Mouse (Mus musculus) heart, embryonic 13.5 days (tissue): ENCODE data around the gene Magoh. TPM values are rescaled to one million over a fixed set of nuclear protein-coding genes. Genes with fewer than 3 reads are reported as not detected.

Source experiments
- ATAC-seq: fragments of 200-750 bp; cut with Nextera tagmentation; 2 replicates; pipeline ENCODE4 v1.8.0; 2017; ENCODE audit warnings: moderate TSS enrichment; ENCODE audit not compliant: insufficient number of reproducible peaks, low FRiP score, low TSS enrichment; ENCODE audit errors: extremely low read depth
- H3K27ac ChIP-seq: fragments of 300-500 bp; sonication (generic); replicated peaks from 2 replicates; pipeline ENCODE4 v1.5.1; 2015; ENCODE audit warnings: moderate library complexity, mild to moderate bottlenecking, inconsistent platforms
- H3K27me3 ChIP-seq: fragments of 300-500 bp; sonication (generic); replicated peaks from 2 replicates; pipeline ENCODE4 v1.6.1; 2015; ENCODE audit warnings: mild to moderate bottlenecking, inconsistent platforms
- H3K36me3 ChIP-seq: fragments of 300-500 bp; sonication (generic); 2 replicates; pipeline ENCODE4 v1.6.1; 2015; ENCODE audit warnings: mild to moderate bottlenecking, inconsistent platforms
- H3K4me1 ChIP-seq: fragments of 300-500 bp; sonication (generic); 2 replicates; pipeline ENCODE4 v1.6.1; 2015; ENCODE audit warnings: inconsistent platforms
- H3K4me2 ChIP-seq: fragments of 300-500 bp; sonication (generic); 2 replicates; pipeline ENCODE4 v1.6.1; 2015; ENCODE audit warnings: inconsistent platforms, mild to moderate bottlenecking, moderate library complexity
- H3K4me3 ChIP-seq: fragments of 300-500 bp; sonication (generic); 2 replicates; pipeline ENCODE4 v1.5.1; 2015; ENCODE audit warnings: moderate library complexity, mild to moderate bottlenecking, inconsistent platforms
- H3K9ac ChIP-seq: fragments of 300-500 bp; sonication (generic); 2 replicates; pipeline ENCODE4 v1.6.1; 2015; ENCODE audit warnings: inconsistent platforms, mild to moderate bottlenecking, moderate library complexity
- H3K9me3 ChIP-seq: fragments of 300-500 bp; sonication (generic); 2 replicates; pipeline ENCODE4 v1.6.1; 2016; ENCODE audit warnings: inconsistent platforms
- WGBS: fragments of 180-500 bp; shearing (Covaris S2); methylation state at CpG from one replicate; pipeline ENCODE4 v1.1.7; 2015; ENCODE audit warnings: mixed read lengths; 5-methylcytosine and 5-hydroxymethylcytosine counted together
- polyA plus RNA-seq: library from polyadenylated mRNA; unstranded; fragments of >200 nt; fragmentation: Nextera tagmentation; extraction: Ambion mirVana; gene quantifications from 2 replicates; pipeline ENCODE4 v1.2.1, GENCODE M21; 2015

Gene Magoh
- polyA plus RNA-seq, 1 experiment from 2014 or later: 94.1 TPM

DNA sequence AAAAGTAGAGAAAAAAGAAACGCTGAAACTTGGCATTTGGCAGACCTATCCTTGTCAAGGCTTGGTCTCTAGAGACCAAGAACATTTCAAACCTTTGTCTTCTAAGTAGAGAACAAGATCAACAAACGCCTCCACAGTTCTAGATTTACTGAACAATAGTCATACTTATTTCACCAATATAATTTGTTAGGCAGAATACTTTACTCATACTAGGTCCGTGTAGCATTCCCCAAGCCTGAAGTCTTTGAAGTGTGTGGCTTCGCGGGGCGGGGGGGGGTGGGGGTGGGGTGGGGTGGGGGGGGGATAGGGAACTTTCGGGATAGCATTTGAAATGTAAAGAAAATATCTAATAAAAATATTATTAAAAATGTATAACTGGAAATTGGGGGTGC is 44.2 kb downstream of the Magoh start:
- WGBS: 51% methylated on average over 7 of the region's 7 CpGs
- Histone ChIP-seq H3K27me3 (0 out of 2 replicates have a peak, but pooled peaks cover 3% of the 10 kb centered on the region), H3K36me3 (peaks cover 9% of the 10 kb centered on the region; the same call in 1 of the 2 replicates), H3K4me1 (peaks cover 32% of the 10 kb centered on the region), H3K4me2 (peak overlapping the region; percentile 88), H3K9ac (peak overlapping the region; percentile 94; the same call in 1 of the 2 replicates), H3K27ac (peak overlapping the region; percentile 77; the same call in 1 of the 2 replicates), H3K9me3 (no peaks in the 10 kb centered on the region), H3K4me3 (peak overlapping the region; percentile 88)
- ATAC-seq: no peak

DNA sequence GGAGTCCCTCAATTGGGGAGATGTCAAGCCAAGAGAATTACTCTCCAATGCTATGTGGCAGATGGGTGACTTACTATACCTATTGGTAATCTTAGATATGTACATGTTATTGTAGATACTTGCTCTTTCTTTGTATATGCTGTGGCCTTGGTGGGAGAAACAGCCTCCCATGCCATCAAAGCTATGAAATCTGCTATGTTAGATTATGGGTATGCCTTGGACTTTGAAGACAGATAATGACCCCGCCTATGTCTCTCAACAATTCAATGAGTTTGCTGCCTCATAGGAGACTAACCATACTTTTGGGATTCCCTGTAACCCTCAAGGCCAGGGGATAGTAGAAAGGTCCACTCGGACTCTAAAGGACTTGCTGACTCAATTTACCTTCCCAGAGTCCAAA is 48.7 kb downstream of the Magoh start:
- H3K4me2 ChIP-seq: no peak overlapping the region
- no peak overlapping the region for H3K9ac ChIP-seq
- no peak overlapping the region for H3K27ac ChIP-seq
- H3K27me3 ChIP-seq: peaks cover 7% of the 10 kb centered on the region; the same call in 1 of the 2 replicates
- no peaks in the 10 kb centered on the region for H3K9me3 ChIP-seq
- no peaks in the 10 kb centered on the region for H3K4me1 ChIP-seq
- no peak for ATAC-seq
- H3K36me3 ChIP-seq: no peaks in the 10 kb centered on the region
- 71% methylated on average over 2 of the region's 2 CpGs for WGBS
- H3K4me3 ChIP-seq: no peak overlapping the region

DNA sequence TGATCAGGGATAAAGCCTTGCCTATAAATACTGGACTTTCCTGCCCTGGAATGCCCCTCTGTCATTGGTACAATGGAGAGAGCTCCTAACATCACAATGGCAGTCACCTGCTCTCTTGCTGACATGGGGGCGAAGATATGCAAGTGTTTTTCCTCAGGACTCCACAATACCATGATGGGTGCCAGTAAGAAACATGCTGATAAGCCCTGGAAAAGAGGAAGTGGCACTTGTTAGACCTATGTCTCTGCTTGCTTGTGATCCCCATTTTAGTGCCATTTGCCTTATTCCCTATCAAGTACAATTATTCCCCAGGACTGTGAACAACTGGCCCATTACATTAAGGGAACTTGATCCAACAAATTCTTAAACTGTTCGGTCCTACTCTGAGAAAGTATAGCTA is 49.2 kb downstream of the Magoh start:
- Histone ChIP-seq H3K4me2 (no peak overlapping the region), H3K36me3 (no peaks in the 10 kb centered on the region), H3K27me3 (peaks cover 7% of the 10 kb centered on the region; the same call in 1 of the 2 replicates), H3K9me3 (no peaks in the 10 kb centered on the region), H3K4me3 (no peak overlapping the region), H3K27ac (no peak overlapping the region), H3K4me1 (no peaks in the 10 kb centered on the region), H3K9ac (no peak overlapping the region)
- 61% methylated on average over 2 of the region's 2 CpGs for WGBS
- ATAC-seq: no peak

DNA sequence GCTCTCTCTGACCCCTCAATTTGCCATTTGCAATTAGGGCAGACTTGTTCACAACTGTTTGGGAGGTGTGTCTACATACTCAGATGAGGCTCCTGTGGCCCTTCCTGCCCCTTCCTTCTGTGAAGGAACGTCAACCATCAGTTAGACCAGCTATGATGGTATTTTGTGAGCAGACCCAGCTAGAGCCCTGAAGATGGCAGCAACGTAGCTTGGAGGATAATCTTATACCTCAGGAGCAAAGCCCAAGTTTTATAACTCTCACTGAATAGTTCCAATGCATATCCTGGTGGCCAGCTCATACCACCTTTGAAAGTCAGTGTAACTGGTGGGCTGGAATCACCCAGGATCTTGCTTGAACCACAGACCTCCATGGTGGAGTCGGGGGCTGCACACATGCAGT is 51.9 kb downstream of the Magoh start:
- H3K4me1 ChIP-seq: no peaks in the 10 kb centered on the region
- H3K36me3 ChIP-seq: no peaks in the 10 kb centered on the region
- H3K9ac ChIP-seq: no peak overlapping the region
- H3K27ac ChIP-seq: no peak overlapping the region
- WGBS: 65% methylated on average over 3 of the region's 3 CpGs
- peaks cover 4% of the 10 kb centered on the region; the same call in 1 of the 2 replicates for H3K27me3 ChIP-seq
- no peak overlapping the region for H3K4me3 ChIP-seq
- H3K4me2 ChIP-seq: no peak overlapping the region
- ATAC-seq: no peak
- H3K9me3 ChIP-seq: no peaks in the 10 kb centered on the region

DNA sequence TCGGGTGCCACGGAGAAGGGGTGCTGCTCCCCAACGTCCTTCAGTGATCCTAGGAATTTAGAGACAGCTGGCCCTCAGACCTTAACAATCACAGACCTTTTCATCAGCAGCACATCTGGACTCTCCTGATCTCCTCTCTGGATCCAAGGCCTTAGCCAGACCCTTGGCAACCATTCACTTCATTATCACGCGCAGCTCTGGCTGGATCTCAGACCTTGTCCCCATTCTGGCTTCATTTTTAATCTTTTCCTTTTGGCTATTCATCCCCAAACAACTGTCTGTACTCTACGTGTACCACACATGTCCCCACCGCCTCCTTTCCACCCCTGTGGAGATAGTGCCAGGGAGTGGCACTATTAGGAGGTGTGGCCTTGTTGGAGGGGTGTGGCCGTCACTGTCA is 53.7 kb downstream of the Magoh start:
- no peak overlapping the region for H3K9ac ChIP-seq
- no peak overlapping the region for H3K4me2 ChIP-seq
- H3K4me1 ChIP-seq: no peaks in the 10 kb centered on the region
- ATAC-seq: no peak
- no peaks in the 10 kb centered on the region for H3K9me3 ChIP-seq
- peaks cover 4% of the 10 kb centered on the region; the same call in 1 of the 2 replicates for H3K27me3 ChIP-seq
- no peak overlapping the region for H3K27ac ChIP-seq
- no peaks in the 10 kb centered on the region for H3K36me3 ChIP-seq
- H3K4me3 ChIP-seq: no peak overlapping the region
- 78% methylated on average over 8 of the region's 8 CpGs for WGBS

DNA sequence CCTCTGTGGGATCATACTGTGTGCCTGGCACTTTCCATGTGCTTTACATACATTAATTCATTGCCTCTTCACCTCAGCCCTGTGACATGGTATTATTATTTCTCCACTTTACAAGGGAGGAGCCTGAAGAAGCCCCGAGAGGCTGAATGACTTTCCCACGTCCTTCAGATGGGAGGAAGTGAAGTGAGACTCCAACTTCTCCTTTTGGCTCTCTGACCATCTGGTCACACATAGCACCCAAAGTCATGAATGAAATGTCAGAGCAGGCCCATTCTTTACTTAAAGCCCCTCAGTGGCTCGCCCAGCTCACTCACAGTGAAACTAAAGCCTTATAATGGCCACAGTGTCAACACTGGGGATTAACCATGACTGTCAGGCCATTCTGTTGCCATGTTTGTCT is 55.7 kb downstream of the Magoh start:
- peaks cover 4% of the 10 kb centered on the region; the same call in 1 of the 2 replicates for H3K27me3 ChIP-seq
- WGBS: 58% methylated on average over 3 of the region's 3 CpGs
- H3K36me3 ChIP-seq: no peaks in the 10 kb centered on the region
- no peak overlapping the region for H3K9ac ChIP-seq
- H3K4me2 ChIP-seq: no peak overlapping the region
- H3K4me1 ChIP-seq: no peaks in the 10 kb centered on the region
- H3K27ac ChIP-seq: no peak overlapping the region
- no peak overlapping the region for H3K4me3 ChIP-seq
- no peak for ATAC-seq
- no peaks in the 10 kb centered on the region for H3K9me3 ChIP-seq

Other genes with a start within 250 kb of the Magoh start
- 0.11 TPM in 1 of 2 replicates, not detected in the other for gene Dmrtb1, start 195.5 kb upstream of the Magoh start, polyA plus RNA-seq
- 0.51 and 1.2 TPM in 2 replicates for gene Lrp8, start 77.5 kb upstream of the Magoh start, polyA plus RNA-seq
- 95.3 and 101 TPM in 2 replicates for gene 0610037L13Rik, start 10.1 kb downstream of the Magoh start, polyA plus RNA-seq
- gene Cpt2, start 43.9 kb downstream of the Magoh start, polyA plus RNA-seq: 53.4 and 59.3 TPM in 2 replicates
- gene Slc1a7, start 88.6 kb downstream of the Magoh start, polyA plus RNA-seq: not detected in 2 replicates
- 0.05 and 0.29 TPM in 2 replicates for gene Podn, start 216.7 kb downstream of the Magoh start, polyA plus RNA-seq